Mouse (Mus musculus) T-helper 1 cell (primary cell): ENCODE results near the gene Zfp758.
"Not testable (repeated sequence)": the region's sequence is repeated elsewhere in the genome, so short reads cannot be mapped to it uniquely, and the experiment has no call there.

ENCODE experiments used
- in situ Hi-C: fragments of 300-600 bp; cut with MboI, MseI; formaldehyde crosslinking; loops from one replicate; pipeline ENCODE4 v1.15.1; 2025; ENCODE audit warnings: high pct_unique_total_duplicates

Zfp758 gene

GRCm38 (mm10) chr17:22361101-22361781 is at the start of gene Zfp758, which contains the start of gene Zfp944:
Gene Zfp758, plus strand, starts transcription at chr17:22361453.
Gene Zfp944, minus strand, starts transcription at chr17:22361400.
- in situ Hi-C loops, result loop anchor here (5.0 to 25.0 kb wide), 3 partner anchors 56 to 906 kb away; partner anchors contain the start of genes Zfp51, Zfp942 and Zfp943

- in situ Hi-C loops, result loop anchor here (5.0 kb wide), 1 partner anchor 92 kb away; no protein-coding TSS in a partner anchor
Measured at GRCm38 (mm10) chr17:22314219-22314618, 47.0 kb upstream of the Zfp758 start.

GRCm38 (mm10) chr17:22314730-22315226 is 46.5 kb upstream of the Zfp758 start, which contains the start of gene CT030661.1:
Gene CT030661.1, minus strand, starts transcription at chr17:22314837.
- in situ Hi-C loops, result loop anchor here (5.0 kb wide), 1 partner anchor 92 kb away; no protein-coding TSS in a partner anchor

GRCm38 (mm10) chr17:22315247-22315646 is 46.0 kb upstream of the Zfp758 start:
- in situ Hi-C loops, result not testable (repeated sequence)

- in situ Hi-C loops, result loop anchor here (25.0 kb wide), 1 partner anchor 390 kb away; the partner anchor contains the start of genes Zfp942 and Zfp943
Measured at GRCm38 (mm10) chr17:22352794-22353193, 8.5 kb upstream of the Zfp758 start.

- in situ Hi-C loops, result loop anchor here (5.0 to 25.0 kb wide), 3 partner anchors 57 to 906 kb away; partner anchors contain the start of genes Zfp51, Zfp942 and Zfp943
Measured at GRCm38 (mm10) chr17:22360572-22360971, 681 bp upstream of the Zfp758 start.

- in situ Hi-C loops, result loop anchor here (5.0 to 25.0 kb wide), 3 partner anchors 53 to 909 kb away; partner anchors contain the start of genes Zfp51, Zfp942 and Zfp943
Measured at GRCm38 (mm10) chr17:22363895-22364294, 2.6 kb downstream of the Zfp758 start.

GRCm38 (mm10) chr17:22410756-22411155 is 49.5 kb downstream of the Zfp758 start:
- in situ Hi-C loops, result loop anchor here (10.0 kb wide), 1 partner anchor 784 kb away; the partner anchor contains the start of gene Zfp40

GRCm38 (mm10) chr17:22417510-22417909 is 56.3 kb downstream of the Zfp758 start:
- in situ Hi-C loops, result loop anchor here (5.0 to 10.0 kb wide), 2 partner anchors 55 to 777 kb away; partner anchors contain the start of genes Zfp40, Zfp758 and Zfp944

GRCm38 (mm10) chr17:22423952-22424617 is 62.8 kb downstream of the Zfp758 start, which contains the start of gene Zfp946:
Gene Zfp946, plus strand, starts transcription at chr17:22424222.
- in situ Hi-C loops, result loop anchor here (10.0 kb wide), 1 partner anchor 1281 kb away; no protein-coding TSS in a partner anchor

- in situ Hi-C loops, result loop anchor here (10.0 kb wide), 1 partner anchor 1280 kb away; no protein-coding TSS in a partner anchor
Measured at GRCm38 (mm10) chr17:22424636-22425354, 63.5 kb downstream of the Zfp758 start.
